Mouse (Mus musculus) megakaryocyte, embryonic 14.5 days (primary cell): Measurements from ENCODE around the gene Prrt4.

Experiments used
- FLI1 ChIP-seq: IDR thresholded peaks from 2 replicates; pipeline ENCODE4 v1.6.1; 2012; ENCODE audit warnings: low read length, inconsistent platforms, mixed read lengths
- GATA1 ChIP-seq: IDR thresholded peaks from 3 replicates; pipeline ENCODE4 v1.6.1; 2012; ENCODE audit warnings: mixed read lengths, low read length, inconsistent platforms, borderline replicate concordance

GRCm38 (mm10) chr6:29200496-29200895 lies 21.1 kb upstream of the Prrt4 start:
- TF ChIP-seq GATA1 (no peak), FLI1 (no peak)
